Mouse (Mus musculus) layer of hippocampus, adult 18-20 months (tissue): ENCODE measurements around the gene Rpl18. TPM values are rescaled to one million over a fixed set of nuclear protein-coding genes. Genes with fewer than 3 reads are reported as not detected.

Experiments
- DNase-seq, 2 experiments: peaks; one replicate each; pipeline ENCODE4 v3.0.0; 2022; ENCODE audit warnings: low spot score in 2 of 2
- total RNA-seq, 2 experiments: library from RNA; stranded (reverse); gene quantifications; 2 replicates each; pipeline ENCODE4 v1.2.3; 2021

Rpl18 gene
- total RNA-seq, 2 experiments from 2014 or later, result 359 to 364 TPM

DNA sequence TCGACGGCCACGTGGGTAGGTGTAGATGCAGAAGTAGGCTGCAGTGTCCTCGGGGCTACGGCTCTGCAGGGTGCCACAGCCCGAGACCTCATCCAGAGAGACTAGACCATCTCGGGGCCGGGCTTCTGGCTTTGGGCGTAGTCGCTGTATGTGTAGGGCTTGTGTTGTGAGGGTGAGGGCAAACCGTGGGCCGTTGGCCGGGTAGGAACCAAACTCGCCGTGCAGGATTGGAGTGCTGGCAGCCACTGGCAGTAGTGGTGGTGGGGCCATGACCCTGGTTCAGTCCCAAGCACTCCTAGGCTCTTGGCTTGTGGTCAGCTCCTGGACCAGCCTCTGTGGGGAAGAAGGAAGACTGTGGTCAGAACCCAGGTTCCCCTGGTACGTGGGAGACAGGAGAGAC lies 1.9 kb upstream of the Rpl18 start:
- no peak for DNase-seq

DNA sequence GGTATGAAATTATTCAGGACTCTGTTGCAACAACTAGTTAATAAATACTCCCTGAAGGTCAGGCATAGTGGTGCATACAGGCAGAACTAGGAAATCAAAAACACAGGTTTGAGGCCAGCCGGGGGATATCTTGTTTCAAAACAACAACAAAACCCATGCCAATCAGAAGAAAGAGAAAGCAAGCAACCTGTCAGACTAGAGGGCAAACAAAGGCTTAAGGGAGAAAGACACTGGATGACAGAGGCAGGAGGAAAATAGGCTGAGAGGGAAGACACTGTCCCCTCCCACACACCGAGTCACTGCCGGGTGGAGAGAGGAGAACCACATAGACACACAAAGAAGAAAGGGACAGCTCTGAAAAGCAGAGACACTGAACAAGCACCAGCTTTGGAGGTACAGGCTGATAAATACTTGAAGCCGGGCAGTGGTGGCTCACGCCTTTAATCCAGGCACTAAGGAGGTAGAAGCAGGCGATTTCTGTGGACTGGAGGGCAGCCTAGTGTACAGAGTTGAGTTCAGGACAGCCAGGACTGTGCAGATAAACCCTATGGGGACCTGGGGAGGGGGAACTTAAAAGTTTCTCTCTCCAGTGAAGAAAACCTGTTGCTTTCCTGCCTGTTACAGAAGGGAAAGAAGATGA lies 1.3 kb upstream of the Rpl18 start:
- DNase-seq, result no peak

DNA sequence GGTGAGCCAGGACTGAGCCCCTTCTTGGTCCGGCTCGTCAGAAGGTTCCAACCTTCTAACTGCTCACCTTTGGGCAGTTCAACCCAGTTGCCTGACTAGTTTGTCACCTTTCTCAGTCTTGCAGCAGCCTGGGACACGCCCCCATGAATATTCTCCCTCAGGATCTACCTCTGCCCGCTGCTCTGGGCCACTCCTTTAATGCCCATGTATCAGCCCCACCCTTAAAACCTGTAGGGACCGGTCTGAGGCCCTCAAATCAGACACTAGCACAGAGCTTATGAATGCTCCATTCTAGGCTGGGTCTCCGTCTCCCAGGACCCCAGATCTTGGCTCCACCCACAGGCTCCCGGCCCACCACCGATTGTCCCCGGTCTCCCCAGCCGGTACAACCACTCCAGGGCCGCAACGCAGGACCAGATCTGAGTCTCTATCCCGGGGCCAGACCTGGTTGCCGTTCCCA lies 597 bp upstream of the Rpl18 start:
- no peak for DNase-seq

DNA sequence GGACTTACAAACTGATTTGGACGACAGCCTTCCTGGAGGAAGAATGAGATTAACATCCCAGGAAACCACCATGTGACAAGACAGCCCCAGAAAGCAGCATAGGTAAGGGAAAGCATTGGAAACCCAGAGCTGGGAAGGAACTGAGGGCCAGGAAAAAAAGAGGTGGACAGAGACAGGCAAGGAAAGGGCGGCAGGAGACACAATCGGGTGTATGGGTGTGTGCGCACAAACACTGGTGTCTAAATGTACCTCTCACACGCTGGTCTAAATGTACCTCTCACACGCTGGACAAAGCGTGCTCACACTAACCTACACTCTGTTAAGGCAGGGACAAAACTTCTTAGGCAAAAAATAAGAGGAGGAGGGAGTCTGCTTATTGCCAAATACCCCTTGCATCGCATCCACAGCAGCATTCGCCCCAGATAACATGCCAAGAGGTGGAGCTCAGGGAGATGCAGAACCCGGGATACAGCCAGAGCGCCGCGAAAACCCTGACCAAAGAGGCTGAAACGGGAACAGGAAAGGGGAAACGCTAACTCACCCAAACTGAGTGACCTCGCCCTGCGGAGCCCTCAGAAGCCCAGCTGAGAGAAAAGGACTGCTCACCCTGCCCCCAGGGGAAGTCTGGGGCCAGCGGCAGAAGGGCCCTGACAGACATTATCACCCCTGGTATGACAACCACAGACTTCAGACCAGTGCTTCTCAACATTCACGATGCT lies 643 bp downstream of the Rpl18 start:
- DNase-seq, result no peak

DNA sequence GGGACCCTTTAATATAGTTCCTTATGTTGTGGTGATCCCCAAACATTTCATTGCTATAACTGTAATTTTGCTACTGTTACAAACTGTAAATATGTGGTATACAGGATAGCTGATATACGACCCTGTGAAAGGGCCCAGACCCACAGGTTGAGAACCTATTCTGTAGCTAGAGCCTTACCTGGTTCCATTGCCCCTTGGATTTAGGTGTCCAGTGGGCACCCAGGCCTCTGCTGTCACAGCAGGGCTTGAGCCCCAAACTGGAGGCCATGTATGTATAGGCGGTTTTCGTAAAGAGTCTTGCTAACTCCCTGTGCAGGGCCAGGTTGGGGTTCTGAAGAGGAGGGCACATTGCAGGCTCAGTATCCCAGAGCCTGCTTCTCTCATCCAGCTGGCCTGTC lies 1.2 kb downstream of the Rpl18 start:
- no peak for DNase-seq

DNA sequence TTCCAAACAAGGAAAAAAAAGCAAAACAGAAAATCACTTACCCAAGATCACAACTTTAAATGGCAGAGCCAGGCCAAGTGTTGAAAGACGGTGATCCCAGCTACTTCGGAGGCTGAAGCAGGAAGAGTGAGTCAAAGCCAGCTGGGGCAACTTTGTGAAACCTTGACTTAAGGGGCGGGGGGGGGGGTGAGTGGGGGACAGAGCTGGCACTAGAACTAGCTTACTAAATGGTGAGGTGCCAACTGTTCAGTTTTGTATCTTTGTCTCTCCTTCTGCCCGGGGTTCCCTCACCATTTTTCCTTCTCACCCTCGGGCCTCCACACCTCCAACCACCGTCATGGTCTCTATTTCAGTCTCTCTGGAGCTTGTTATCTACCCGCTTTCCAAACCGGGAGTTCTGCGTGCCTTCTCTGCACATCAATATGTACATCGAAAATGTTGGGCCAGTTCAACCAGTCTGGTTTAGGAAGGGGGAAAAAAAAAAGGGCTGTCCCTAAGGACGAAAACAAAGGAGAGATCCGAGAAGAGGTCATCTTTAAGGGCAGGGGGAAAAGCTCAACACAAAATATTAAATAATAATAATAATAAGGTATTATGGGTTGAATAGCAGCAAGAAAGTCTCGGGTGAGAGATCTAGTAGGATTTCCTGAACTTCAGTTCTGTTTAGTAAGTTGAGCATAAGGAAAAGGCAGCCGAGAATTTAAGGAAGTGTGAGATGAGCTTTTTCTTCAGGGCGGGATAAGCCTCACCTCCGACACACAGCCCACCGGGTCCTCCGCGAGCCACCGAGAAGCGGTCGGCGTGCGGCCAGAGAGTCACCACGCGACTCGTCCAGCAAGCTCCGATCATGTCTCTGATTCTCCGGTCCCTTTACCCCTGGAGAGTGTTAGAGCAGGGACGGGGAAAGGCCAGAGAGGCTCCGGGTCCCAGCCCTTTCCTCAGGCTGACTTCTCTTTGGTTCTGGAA lies 2.0 kb downstream of the Rpl18 start:
- DNase-seq, result no peak

DNA sequence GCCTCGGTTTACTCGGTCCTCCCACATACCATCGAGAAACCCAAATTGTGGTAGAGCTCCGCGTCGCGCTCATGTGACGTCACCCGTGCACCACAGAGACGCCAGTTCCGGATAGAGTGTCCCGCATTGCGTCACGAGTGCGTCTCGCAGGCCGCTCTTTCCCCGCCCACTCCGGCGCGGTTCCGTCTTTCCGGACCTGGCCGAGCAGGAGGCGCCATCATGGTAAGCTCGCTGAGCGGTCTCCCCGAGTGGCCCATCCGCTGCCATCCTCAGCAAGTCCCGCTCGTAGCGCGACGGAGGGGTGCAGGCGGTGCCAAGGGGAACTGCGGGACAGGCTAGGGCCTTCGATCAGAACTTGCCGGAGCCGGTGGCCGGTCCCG lies 2.7 kb downstream of the Rpl18 start, which contains the start of gene Sphk2:
Gene Sphk2, minus strand, starts transcription at position 85 of the 380 bp plus-strand sequence.
- DNase-seq, result peak; percentile 97 to 100

DNA sequence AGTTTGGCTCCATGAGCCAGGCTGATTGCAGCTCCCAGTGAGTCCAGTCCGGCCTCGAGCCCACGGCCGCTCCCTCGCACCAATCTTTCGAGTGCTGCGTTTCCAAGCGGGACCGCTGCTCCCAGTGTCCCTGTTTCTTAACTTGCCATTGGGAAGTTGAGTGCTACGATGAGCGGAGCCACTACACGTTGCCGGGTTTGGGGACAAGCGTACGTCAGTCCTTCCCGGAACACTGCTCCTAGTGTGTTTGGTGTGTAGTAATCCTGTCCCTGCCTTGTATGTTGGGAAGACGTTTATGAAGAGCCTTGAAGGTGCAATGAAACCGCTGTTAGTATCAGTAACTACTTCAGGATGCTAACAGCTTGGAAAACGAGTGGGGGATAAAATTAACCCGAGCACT lies 3.1 kb downstream of the Rpl18 start:
- peak in 1 of 2 experiments; percentile 30 for DNase-seq

DNA sequence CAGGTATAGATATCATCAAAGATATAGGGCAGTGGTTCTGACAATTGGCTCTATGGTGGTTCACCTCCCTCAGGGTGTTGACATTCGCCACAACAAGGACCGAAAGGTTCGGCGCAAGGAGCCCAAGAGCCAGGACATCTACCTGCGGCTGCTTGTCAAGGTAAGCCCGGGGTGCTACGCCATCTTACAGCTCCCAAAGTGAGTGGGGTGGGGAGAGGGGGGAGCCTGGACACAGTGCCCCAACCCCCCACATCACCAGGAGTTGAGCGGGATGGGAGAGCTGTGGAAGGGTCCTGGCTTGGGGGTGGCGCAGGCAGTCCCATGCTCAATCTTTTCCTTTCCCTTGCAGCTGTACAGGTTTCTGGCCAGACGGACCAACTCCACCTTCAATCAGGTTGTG lies 3.9 kb downstream of the Rpl18 start:
- DNase-seq, result peak in 1 of 2 experiments; percentile 2

DNA sequence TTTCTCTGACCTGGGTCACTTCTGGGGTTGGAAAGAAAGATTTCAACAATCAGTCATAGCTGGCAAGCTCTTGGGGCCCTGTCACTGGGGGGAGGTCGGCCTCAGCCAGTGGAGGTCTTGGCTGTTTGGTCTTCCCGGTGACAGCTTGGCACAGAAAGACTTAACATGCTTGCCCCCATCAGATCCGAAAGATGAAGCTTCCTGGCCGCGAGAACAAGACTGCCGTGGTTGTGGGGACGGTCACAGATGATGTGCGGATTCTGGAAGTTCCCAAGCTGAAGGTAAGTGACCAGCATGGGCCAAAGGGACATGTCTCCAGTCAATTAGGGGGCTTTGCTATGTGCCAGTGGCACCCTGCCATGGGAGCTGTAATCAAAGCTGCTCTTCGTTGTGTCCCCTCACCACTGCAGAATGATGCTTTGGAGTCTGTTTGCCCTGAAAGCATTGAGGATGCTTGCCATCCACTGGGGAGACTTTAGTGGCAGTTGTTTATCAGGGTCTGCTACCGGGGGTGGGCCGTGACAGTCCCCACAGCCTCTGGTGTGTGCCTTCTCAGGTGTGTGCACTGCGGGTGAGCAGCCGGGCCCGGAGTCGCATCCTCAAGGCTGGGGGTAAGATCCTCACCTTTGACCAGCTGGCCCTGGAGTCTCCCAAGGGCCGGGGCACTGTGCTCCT lies 4.6 kb downstream of the Rpl18 start:
- DNase-seq, result peak in 1 of 2 experiments; percentile 1

DNA sequence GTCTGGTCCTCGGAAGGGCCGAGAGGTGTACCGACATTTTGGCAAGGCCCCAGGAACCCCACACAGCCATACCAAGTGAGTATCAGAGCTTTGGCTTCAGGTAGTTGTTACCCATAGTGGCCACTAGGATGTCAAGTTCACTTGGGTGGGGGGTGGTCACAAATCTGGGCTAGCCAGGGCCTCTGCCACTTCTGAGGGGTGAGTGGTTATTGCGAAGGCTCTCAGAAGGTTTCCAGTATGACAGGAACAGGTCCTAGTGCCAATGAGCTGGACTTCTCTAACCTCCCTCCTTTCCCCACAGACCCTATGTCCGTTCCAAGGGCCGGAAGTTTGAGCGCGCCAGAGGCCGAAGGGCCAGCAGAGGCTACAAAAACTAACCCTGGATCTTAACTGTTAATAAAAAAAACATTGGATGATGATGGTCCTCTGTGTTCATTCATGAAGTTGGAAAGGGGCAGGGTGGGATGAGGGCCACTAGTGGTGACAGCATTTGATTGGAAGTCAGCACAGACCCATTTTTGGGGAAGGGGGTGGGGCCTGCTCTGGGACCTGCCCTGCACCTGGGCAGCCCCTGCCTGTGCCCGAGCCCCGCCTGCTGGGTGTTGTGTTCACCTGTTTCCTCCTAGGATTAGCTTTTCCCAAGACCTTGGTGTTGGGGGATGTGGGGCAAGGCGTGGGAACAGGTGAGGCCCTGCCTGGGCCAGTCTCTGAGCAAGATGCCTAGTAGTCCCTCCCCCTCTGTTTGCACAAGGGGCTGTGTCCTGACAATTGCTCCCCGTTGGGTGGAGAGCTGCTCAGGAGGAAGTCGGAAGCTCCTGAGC lies 5.4 kb downstream of the Rpl18 start, which contains the start of gene Fam83e:
Gene Fam83e, plus strand, starts transcription at position 800 of the 821 bp plus-strand sequence.
- DNase-seq, result no peak

DNA sequence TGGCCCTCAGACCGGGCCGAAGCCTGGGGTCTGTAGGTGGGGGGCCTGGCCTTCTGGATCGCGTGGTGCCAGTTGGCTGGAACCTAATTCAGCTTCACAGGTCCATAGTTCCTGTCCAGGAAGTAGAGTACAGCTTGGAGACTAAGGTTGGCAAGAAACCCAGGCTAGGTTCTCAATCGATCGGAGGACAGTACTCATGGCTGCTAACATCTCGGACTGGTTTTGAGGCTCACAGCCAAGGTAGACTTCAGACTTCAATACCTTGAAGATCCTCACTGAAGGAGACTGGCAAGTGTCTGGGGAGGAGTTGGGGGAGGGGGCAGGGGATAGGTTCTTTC lies 5.9 kb downstream of the Rpl18 start:
- no peak for DNase-seq

DNA sequence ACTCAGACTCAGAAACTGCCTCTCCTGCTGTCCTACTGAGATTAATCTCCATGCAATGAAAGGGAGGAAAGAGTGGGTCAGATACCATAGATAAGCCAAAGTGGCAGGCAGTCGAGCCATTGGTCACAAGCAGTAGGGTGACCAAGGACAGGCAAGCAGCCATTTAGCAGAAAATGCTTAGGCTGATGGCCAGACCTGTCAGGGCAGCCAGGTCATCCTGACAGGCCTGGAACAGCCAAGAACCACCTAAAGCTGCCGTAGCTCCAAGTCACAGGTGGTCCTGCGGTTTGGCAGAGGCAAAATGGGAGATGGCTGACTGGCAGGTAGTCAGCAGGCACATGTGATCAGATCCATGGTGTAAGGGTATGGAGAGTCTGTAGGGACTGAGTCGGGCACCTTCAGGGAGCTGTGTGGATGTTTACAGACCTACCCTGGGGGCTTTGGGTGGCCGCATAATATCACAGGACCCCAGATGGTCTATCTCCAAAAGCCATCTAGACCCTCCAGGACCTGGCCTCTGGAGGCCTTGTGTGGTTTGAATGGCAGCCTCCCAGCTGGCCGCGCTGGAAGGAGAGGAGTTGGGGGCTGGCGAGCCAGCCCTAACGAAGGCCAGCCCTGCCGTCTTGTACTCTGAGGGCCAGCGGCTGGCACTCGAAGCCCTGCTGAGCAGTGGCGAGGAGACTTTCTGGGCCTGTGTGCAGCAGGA lies 6.5 kb downstream of the Rpl18 start:
- DNase-seq, result no peak

DNA sequence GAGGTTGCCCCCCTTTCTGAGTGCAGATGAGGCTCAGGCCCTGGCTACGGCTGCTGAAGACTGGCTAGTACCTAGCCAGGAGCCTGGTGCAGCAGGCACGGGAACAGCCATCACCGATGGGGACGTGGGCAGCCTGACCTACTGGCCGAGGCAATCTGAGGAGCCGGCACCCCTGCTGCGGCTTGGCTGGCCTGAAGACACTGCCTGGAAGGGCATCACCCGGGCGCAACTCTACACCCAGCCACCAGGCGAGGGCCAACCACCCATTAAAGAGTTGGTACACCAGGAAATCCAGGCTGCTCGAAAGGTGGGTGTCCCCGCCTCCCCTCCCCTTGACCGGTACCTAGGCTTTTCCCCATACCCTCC lies 7.1 kb downstream of the Rpl18 start:
- DNase-seq, result no peak

DNA sequence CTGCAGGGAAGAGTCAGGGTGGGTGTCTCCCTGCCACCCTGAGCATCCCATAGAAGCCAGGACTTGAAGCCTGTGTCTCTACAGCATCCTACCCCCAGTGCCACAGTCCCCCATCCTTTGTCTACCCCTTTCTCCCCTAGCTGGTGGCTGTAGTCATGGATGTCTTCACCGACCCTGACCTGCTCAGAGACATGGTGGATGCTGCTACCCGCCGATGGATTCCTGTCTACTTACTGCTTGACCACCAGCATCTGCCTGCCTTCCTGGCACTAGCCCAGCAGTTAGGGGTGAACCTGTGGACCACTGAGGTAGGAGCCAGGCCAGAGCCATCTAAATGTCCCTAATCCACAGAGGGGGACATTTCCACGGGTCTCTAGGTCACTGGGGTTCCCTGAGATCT lies 8.0 kb downstream of the Rpl18 start:
- DNase-seq, result no peak

DNA sequence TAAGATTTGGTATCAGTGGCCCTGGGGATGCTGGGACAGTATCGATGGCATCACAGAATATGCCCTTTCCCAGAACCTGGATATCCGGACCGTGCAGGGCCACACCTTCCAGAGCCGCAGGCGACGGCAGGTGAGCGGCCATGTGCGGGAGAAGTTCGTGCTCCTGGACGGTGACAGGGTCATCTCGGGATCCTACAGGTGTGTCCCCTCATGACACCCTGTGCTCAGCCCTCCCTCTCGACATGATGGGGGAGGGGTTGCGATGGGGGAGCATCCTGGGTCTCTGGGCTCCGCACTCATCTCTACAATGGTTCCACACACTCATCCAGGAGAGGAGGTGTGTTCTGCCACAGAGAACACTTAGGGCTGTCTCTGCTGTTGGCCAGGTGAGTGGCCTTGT lies 8.5 kb downstream of the Rpl18 start:
- no peak for DNase-seq

DNA sequence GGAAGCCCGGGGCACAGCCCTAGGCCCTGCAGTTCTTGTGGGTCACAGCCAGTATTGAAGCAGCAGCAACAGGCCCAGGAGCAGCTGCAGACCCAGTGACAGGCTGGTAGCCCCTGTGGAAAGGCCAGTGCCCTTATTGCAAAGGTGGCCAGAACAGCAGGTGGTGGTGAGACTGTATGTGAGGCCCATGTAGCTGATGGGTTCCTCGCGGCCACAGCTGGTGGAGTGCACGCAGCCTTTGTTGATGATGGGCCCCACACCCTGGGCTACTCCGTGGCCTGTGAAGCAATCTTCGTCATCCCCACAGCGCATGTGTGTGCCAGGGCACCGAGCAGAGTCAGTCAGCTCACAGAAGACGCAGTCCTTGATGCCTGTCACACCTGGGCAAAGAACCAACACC lies 9.9 kb downstream of the Rpl18 start:
- no peak for DNase-seq

DNA sequence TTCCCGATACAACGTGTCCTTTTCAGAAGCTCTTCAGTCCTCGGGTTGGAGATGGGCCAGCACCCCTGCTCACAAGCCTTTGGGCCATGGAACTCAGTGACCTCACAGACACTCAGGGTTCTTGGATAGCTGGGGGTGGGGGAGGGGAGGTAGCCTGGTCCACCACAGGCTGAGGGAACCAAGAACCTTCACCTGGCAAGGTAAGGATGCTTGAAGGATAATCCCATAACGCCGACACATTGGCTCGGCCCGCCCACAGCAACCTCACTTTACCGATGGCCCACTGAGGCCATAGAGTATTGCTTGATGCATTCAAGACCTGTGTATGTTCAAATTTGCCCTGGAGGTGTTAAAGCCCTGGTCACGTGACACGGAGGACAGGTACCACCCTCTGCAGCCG lies 10.5 kb downstream of the Rpl18 start, which contains the start of gene Spaca4:
Gene Spaca4, minus strand, starts transcription at position 101 of the 400 bp plus-strand sequence.
- no peak for DNase-seq

DNA sequence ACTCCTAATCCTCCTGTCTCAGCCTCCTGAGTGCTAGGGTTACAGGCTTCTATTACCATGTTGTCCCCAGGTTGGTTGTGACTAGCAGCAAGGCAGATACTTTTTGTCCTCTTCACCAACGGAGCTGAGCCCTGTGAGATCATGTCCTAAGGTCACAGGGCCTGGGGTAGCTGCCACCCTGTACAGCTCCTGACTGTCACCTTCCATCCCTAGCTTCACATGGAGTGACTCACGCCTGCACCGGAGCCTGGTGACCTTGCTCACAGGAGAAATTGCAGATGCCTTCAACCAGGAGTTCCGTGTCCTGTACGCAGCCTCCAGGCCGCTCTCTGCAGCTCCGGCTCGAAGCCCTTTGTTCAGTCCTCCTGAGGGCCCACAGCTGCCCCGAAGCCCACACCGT lies 11.2 kb downstream of the Rpl18 start:
- DNase-seq, result no peak

DNA sequence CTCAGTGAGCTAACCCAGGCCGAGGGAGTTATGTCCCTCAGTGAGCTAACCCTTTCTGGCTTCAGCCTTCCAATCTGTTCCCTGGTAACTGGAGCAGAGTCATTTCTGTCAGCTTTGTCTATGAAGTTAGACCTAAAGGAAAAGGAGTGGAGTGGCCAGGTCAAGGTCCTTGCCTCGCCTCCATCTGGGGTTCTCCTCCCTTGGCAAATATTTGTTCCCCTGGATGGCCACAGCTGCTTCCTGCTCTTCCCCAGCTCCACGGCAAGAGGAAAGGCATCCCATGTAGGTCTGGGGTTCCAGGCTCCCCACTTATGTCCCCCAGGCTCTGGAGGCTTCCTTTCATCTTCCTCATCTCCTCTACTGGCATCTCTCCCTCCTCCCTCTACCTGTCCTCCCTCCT lies 12.4 kb downstream of the Rpl18 start:
- no peak for DNase-seq
